Mouse (Mus musculus): ENCODE measurements around the gene St7. TPM values are rescaled to one million over a fixed set of nuclear protein-coding genes. Genes with fewer than 3 reads are reported as not detected.

The St7 gene
- polyA plus RNA-seq, 1 experiment: 4.4 TPM

GRCm38 (mm10) chr6:17942344-17942743 is 249.6 kb downstream of the St7 start:
- H3K4me3 ChIP-seq (ENCODE audit: extremely low read depth, insufficient read depth, insufficient read length): no peak overlapping the region
- no peak for TF ChIP-seq CTCF (IDR thresholded peaks at IDR 0.05; ENCODE audit: extremely low read depth, insufficient read depth, insufficient read length, insufficient replicate concordance)
- no peak for TF ChIP-seq POLR2A (IDR thresholded peaks at IDR 0.05; ENCODE audit: low read depth, low read length)
- no peaks in the 10 kb centered on the region for H3K36me3 ChIP-seq (ENCODE audit: control insufficient read depth, insufficient read depth, low read length)
- DNase-seq (ENCODE audit: low read depth in 1 of 2, low spot score in 2 of 2): no peak
- H3K27me3 ChIP-seq (ENCODE audit: control insufficient read depth, insufficient read depth, low read length): no peaks in the 10 kb centered on the region
- no peak overlapping the region for H3K27ac ChIP-seq (ENCODE audit: insufficient read depth, low read length)
- H3K4me1 ChIP-seq (ENCODE audit: control insufficient read depth, insufficient read depth, insufficient read length): no peaks in the 10 kb centered on the region; the same call in 1 of the 2 replicates
- WGBS: 76% methylated on average over 7 of the region's 7 CpGs

GRCm38 (mm10) chr6:17943877-17944617 is 251.3 kb downstream of the St7 start:
- Histone ChIP-seq H3K4me1 (ENCODE audit: control insufficient read depth, insufficient read depth, insufficient read length) (no peaks in the 10 kb centered on the region; the same call in 1 of the 2 replicates), H3K27ac (ENCODE audit: insufficient read depth, low read length) (no peak overlapping the region), H3K27me3 (ENCODE audit: control insufficient read depth, insufficient read depth, low read length) (no peaks in the 10 kb centered on the region), H3K4me3 (ENCODE audit: extremely low read depth, insufficient read depth, insufficient read length) (no peak overlapping the region), H3K36me3 (ENCODE audit: control insufficient read depth, insufficient read depth, low read length) (no peaks in the 10 kb centered on the region)
- 80% methylated on average over 9 of the region's 9 CpGs for WGBS
- TF ChIP-seq CTCF (IDR thresholded peaks at IDR 0.05; ENCODE audit: extremely low read depth, insufficient read depth, insufficient read length, insufficient replicate concordance): no peak
- TF ChIP-seq POLR2A (IDR thresholded peaks at IDR 0.05; ENCODE audit: low read depth, low read length): no peak
- DNase-seq (ENCODE audit: low read depth in 1 of 2, low spot score in 2 of 2): no peak

GRCm38 (mm10) chr6:17946456-17946855 is 253.7 kb downstream of the St7 start:
- no peaks in the 10 kb centered on the region; the same call in 1 of the 2 replicates for H3K4me1 ChIP-seq (ENCODE audit: control insufficient read depth, insufficient read depth, insufficient read length)
- 76% methylated on average over 5 of the region's 5 CpGs for WGBS
- no peak for TF ChIP-seq POLR2A (IDR thresholded peaks at IDR 0.05; ENCODE audit: low read depth, low read length)
- no peak for TF ChIP-seq CTCF (IDR thresholded peaks at IDR 0.05; ENCODE audit: extremely low read depth, insufficient read depth, insufficient read length, insufficient replicate concordance)
- H3K4me3 ChIP-seq (ENCODE audit: extremely low read depth, insufficient read depth, insufficient read length): no peak overlapping the region
- no peaks in the 10 kb centered on the region for H3K27me3 ChIP-seq (ENCODE audit: control insufficient read depth, insufficient read depth, low read length)
- no peak for DNase-seq (ENCODE audit: low read depth in 1 of 2, low spot score in 2 of 2)
- no peak overlapping the region for H3K27ac ChIP-seq (ENCODE audit: insufficient read depth, low read length)
- H3K36me3 ChIP-seq (ENCODE audit: control insufficient read depth, insufficient read depth, low read length): no peaks in the 10 kb centered on the region

- no peak for DNase-seq (ENCODE audit: low read depth in 1 of 2, low spot score in 2 of 2)
- Histone ChIP-seq H3K27ac (ENCODE audit: insufficient read depth, low read length) (no peak overlapping the region), H3K4me3 (ENCODE audit: extremely low read depth, insufficient read depth, insufficient read length) (no peak overlapping the region), H3K4me1 (ENCODE audit: control insufficient read depth, insufficient read depth, insufficient read length) (no peaks in the 10 kb centered on the region; the same call in 1 of the 2 replicates), H3K36me3 (ENCODE audit: control insufficient read depth, insufficient read depth, low read length) (no peaks in the 10 kb centered on the region), H3K27me3 (ENCODE audit: control insufficient read depth, insufficient read depth, low read length) (no peaks in the 10 kb centered on the region)
- no peak for TF ChIP-seq POLR2A (IDR thresholded peaks at IDR 0.05; ENCODE audit: low read depth, low read length)
- TF ChIP-seq CTCF (IDR thresholded peaks at IDR 0.05; ENCODE audit: extremely low read depth, insufficient read depth, insufficient read length, insufficient replicate concordance): no peak
- 34% methylated on average over 11 of the region's 11 CpGs for WGBS
Measured at GRCm38 (mm10) chr6:17947130-17947831, 254.5 kb downstream of the St7 start.

GRCm38 (mm10) chr6:17949103-17949502 is 256.4 kb downstream of the St7 start:
- WGBS: 80% methylated on average over 5 of the region's 5 CpGs
- Histone ChIP-seq H3K4me3 (ENCODE audit: extremely low read depth, insufficient read depth, insufficient read length) (no peak overlapping the region), H3K4me1 (ENCODE audit: control insufficient read depth, insufficient read depth, insufficient read length) (no peaks in the 10 kb centered on the region; the same call in 1 of the 2 replicates), H3K27me3 (ENCODE audit: control insufficient read depth, insufficient read depth, low read length) (no peaks in the 10 kb centered on the region), H3K27ac (ENCODE audit: insufficient read depth, low read length) (no peak overlapping the region), H3K36me3 (ENCODE audit: control insufficient read depth, insufficient read depth, low read length) (no peaks in the 10 kb centered on the region)
- no peak for DNase-seq (ENCODE audit: low read depth in 1 of 2, low spot score in 2 of 2)
- TF ChIP-seq CTCF (IDR thresholded peaks at IDR 0.05; ENCODE audit: extremely low read depth, insufficient read depth, insufficient read length, insufficient replicate concordance): no peak
- TF ChIP-seq POLR2A (IDR thresholded peaks at IDR 0.05; ENCODE audit: low read depth, low read length): no peak

GRCm38 (mm10) chr6:17951779-17952178 is 259.0 kb downstream of the St7 start:
- TF ChIP-seq CTCF (IDR thresholded peaks at IDR 0.05; ENCODE audit: extremely low read depth, insufficient read depth, insufficient read length, insufficient replicate concordance) (no peak), POLR2A (IDR thresholded peaks at IDR 0.05; ENCODE audit: low read depth, low read length) (no peak)
- WGBS: 87% methylated on average over 8 of the region's 8 CpGs
- no peak overlapping the region for H3K27ac ChIP-seq (ENCODE audit: insufficient read depth, low read length)
- H3K4me1 ChIP-seq (ENCODE audit: control insufficient read depth, insufficient read depth, insufficient read length): no peaks in the 10 kb centered on the region; the same call in 1 of the 2 replicates
- DNase-seq (ENCODE audit: low read depth in 1 of 2, low spot score in 2 of 2): no peak
- H3K27me3 ChIP-seq (ENCODE audit: control insufficient read depth, insufficient read depth, low read length): no peaks in the 10 kb centered on the region
- H3K36me3 ChIP-seq (ENCODE audit: control insufficient read depth, insufficient read depth, low read length): no peaks in the 10 kb centered on the region
- no peak overlapping the region for H3K4me3 ChIP-seq (ENCODE audit: extremely low read depth, insufficient read depth, insufficient read length)
